Mouse (Mus musculus) v-Abl transformed pro-B cells (cell line): Measurements from ENCODE around the gene Yipf2.

Experiments used
- in situ Hi-C, 2 experiments: fragments of 400-800 bp; cut with MboI; formaldehyde crosslinking; loops; one replicate each; pipeline ENCODE4 v1.15.1; 2025; ENCODE audit not compliant: unreplicated experiment in 2 of 2

The Yipf2 gene

GRCm38 (mm10) chr9:21601722-21602399, 9.2 kb upstream of the Yipf2 start:
- in situ Hi-C loops: loop anchor here (5.0 to 25.0 kb wide), 6 partner anchors 35 to 965 kb away; partner anchors contain the start of genes Fbxl12 (in 1 of the 2), Spc24 (in 1 of the 2) and Ubl5 (in 1 of the 2)

- in situ Hi-C loops: loop anchor here (5.0 to 25.0 kb wide), 6 partner anchors 36 to 964 kb away; partner anchors contain the start of genes Fbxl12 (in 1 of the 2), Spc24 (in 1 of the 2) and Ubl5 (in 1 of the 2)
Observed at GRCm38 (mm10) chr9:21601073-21601472, 8.4 kb upstream of the Yipf2 start.

DNA sequence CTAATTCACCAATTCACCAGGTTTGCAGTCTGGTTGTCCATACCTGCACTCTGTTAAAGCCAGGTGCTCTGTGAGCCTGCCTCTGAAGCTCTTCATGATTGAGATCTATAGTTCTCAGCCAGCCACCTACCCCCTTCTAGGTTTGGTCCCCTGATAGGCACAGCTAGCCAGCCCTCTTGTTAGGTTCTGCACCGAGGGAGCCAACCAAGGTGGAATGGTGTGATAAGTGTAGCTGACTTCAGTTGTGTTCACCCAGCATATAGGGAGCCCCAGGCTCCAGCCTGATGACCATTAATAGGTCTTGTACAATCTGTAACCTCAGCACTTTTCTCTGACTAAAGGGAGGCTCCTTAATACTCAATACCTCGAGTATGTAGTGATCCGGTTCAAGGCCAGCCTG, 7.6 kb upstream of the Yipf2 start:
- in situ Hi-C loops: loop anchor here (5.0 to 25.0 kb wide), 6 partner anchors 37 to 963 kb away; partner anchors contain the start of genes Fbxl12 (in 1 of the 2), Spc24 (in 1 of the 2) and Ubl5 (in 1 of the 2)

- in situ Hi-C loops: loop anchor here in 1 of 2 experiments (10.0 kb wide), 1 partner anchor 167 kb away; the partner anchor contains the start of gene Spc24
Observed at GRCm38 (mm10) chr9:21598198-21598597, 5.6 kb upstream of the Yipf2 start.

GRCm38 (mm10) chr9:21594838-21595237, 2.2 kb upstream of the Yipf2 start:
- in situ Hi-C loops: loop anchor here in 1 of 2 experiments (10.0 kb wide), 1 partner anchor 170 kb away; the partner anchor contains the start of gene Spc24

DNA sequence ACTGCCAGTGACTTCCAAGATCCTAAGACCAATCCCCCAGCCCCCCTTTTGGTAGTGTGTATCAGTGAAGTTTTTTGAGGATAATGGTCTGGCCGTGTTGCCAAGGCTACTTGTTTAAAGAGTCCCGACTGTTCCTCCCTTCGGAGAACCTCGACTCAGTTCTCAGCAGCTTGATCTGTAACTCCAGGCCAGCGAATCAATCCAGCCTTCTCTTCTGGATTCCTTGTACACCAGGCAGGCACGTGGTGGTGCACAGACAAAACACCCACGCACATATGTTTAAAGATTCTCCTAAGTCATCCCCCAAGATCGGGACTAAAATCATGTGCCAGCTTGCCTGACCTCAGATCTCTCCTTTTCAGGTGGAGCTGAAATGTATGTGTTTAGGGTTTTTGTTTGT, 1.7 kb upstream of the Yipf2 start:
- in situ Hi-C loops: loop anchor here in 1 of 2 experiments (10.0 kb wide), 1 partner anchor 170 kb away; the partner anchor contains the start of gene Spc24

- in situ Hi-C loops: loop anchor here in 1 of 2 experiments (10.0 kb wide), 1 partner anchor 172 kb away; the partner anchor contains the start of gene Spc24
Observed at GRCm38 (mm10) chr9:21593122-21593721, 594 bp upstream of the Yipf2 start.

- in situ Hi-C loops: loop anchor here in 1 of 2 experiments (10.0 kb wide), 1 partner anchor 173 kb away; the partner anchor contains the start of gene Spc24
Observed at GRCm38 (mm10) chr9:21591831-21592702, 561 bp downstream of the Yipf2 start.

DNA sequence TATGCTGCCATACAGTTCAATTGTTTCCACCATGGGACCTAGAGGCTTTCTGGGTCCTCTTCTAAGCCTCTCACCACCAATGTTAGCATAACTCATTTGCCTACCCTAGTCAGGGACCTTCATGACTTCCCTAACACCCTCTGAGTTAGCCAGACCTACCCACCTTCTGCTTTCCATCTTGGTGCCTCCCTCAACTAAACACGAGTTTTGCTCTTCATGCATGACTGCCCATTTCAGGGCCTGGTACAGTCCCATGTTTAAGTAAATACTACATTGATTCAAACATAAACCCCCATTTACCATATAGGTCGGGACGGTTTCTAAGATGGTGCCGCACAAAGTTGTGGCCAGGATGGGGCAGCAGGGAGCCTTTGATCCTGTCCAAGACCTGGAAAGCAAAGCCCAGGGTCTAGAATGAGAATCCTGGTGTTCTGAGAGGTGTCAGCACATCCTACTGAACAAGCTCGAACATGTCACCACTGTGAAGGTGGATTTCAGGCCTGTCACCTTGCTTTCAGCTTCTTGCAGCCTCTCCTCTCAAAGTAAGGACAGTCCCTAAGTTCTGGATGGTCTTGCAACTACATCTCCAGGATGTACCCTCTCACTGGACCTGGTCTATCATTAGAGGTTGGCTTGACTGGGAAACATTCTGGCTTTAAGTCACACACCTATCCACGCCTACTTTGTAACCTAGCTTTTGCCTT, 1.3 kb downstream of the Yipf2 start:
- in situ Hi-C loops: loop anchor here in 1 of 2 experiments (10.0 kb wide), 1 partner anchor 174 kb away; the partner anchor contains the start of gene Spc24

DNA sequence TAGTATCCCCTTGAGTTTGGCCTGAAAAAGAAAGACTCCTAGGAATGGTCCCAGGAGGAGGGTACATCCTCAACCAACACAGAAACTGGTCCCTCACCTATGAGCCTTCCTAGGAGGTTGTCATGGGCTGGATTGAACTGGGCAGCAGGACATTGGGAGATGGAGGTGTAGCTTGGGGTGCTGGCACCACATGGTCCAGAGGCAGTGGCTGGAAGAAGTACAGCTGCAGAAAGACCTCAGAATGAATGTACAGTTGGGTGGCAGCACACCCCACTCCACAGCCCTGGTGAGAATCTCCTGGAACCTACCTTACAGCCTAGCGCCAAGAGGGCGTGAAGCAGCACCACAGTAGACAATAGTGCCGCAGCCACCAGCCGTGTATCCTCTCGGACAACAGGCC, 3.1 kb downstream of the Yipf2 start:
- in situ Hi-C loops: no loop called here

- in situ Hi-C loops: no loop called here
Observed at GRCm38 (mm10) chr9:21588350-21588749, 4.3 kb downstream of the Yipf2 start.

DNA sequence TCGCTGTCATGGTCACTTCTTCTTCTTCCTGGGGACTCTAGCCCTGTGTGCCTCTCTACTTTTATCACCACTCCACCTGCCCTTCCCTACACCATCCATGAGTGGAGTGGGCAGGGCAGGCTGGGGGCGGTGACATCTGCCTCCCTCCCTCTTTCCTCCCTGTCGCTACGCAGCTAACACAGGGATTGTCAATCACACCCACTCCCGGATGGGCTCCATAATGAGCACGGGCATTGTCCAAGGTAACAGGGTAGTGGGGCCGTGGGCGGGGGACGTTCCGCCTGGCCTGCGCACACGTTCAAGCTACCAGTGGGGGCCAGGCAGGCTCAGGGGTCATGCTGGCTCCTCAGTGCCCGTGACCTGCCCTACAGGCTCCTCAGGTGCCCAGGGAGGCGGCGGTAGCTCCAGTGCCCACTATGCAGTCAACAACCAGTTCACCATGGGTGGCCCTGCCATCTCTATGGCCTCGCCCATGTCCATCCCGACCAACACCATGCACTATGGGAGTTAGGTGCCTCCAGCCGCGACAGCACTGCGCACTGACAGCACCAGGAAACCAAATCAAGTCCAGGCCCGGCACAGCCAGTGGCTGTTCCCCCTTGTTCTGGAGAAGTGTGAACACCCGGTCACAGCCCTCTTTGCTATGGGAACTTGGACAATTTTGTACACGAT, 4.8 kb downstream of the Yipf2 start:
- in situ Hi-C loops: no loop called here

GRCm38 (mm10) chr9:21585401-21585800, 7.2 kb downstream of the Yipf2 start:
- in situ Hi-C loops: no loop called here

GRCm38 (mm10) chr9:21578226-21578625, 14.4 kb downstream of the Yipf2 start:
- in situ Hi-C loops: no loop called here

DNA sequence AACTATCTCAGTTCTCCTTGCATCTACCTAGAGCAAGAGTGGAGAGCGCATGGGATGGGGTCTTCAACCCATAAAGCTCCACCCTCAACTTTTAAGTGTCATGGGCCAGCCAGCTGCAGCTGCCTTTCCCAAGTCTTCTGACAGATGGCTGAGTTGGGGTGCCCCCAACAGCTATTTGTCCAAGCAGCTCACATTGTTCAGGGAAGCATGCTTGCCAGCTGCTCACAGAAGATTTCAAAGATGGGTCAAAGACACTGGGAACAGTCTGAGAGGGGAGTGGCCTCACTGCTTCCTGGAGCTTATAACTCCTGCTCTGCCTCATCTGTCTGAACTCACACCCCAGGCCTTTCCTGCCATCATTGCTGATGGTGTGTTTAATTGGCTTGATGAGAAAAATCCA, 16.3 kb downstream of the Yipf2 start:
- in situ Hi-C loops: no loop called here

GRCm38 (mm10) chr9:21575253-21575652, 17.4 kb downstream of the Yipf2 start:
- in situ Hi-C loops: no loop called here

DNA sequence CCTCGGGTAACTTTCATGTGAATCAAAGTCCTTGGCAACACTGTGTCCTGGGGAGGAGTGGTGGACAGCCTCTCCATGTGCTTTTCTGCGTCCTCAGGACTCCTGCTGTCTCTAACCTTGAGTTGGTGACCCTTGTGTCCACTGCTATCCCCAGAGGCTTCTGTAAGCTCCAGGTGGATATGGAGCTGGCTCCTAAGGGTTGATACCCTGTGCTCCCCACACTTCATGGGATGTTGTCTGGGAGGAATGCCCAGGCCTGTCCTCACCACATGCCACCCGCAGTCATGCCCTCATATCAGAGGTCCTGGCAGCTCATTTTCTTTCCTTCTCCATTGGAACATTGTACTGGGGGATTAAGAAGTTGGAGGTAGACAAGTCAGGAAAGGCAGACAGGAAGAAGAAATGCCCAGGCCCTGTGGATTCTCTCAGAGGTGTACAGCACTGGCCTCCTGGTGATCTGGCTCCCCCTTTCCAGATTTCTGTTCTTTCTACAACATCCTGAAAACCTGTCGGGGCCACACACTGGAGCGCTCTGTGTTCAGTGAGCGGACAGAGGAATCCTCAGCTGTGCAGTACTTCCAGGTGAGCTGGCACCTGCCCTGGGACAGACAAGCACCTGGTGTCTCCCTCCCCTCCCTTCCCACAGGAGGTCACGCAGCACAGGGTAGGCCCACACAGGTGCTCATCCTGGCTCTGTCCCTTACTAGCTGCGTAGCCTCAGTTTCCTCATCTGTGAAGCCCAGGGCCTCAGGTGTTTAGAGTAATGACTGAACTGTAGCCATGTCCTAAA, 18.4 kb downstream of the Yipf2 start:
- in situ Hi-C loops: no loop called here

DNA sequence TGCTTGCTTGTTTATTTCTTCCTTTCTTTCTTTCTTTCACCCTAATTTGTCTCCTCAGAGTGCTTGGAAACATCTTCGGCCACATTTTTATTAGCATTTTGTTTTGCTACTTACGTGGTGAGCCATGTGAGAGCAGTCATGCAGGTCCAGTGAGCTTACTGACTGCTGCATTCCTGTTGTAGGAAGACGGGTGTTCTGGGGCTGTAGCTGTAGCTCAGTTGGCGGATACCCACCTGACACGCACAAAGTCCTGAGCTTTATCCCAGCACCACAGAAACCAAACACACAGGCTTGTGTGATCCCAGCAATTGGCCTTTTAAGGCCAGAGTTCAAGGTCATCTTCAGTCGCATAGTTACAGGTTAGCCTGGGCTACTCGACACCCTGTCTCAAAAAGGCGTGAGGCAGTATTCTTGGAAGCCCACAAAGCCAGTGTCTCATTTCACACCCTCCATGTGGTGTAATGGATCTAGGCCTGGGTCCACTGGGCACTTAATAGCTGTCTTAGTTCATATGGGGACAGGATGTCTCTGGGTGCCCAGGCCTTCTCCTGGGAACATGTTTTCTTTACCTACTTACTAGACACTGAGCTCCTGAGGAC, 23.9 kb downstream of the Yipf2 start:
- in situ Hi-C loops: no loop called here
